Mouse (Mus musculus): ENCODE data around the gene Zkscan17. TPM values are rescaled to one million over a fixed set of nuclear protein-coding genes. Genes with fewer than 3 reads are reported as not detected.
A peak's percentile ranks its signal among the peaks of the same experiment; 100 is the strongest.

Zkscan17 gene
- polyA plus RNA-seq, 1 experiment from 2014 or later: 16.6 TPM

GRCm38 (mm10) chr11:59525237-59525636 lies 1.3 kb downstream of the Zkscan17 start:
- no peaks in the 10 kb centered on the region for H3K36me3 ChIP-seq (ENCODE audit: control insufficient read depth, insufficient read depth)
- WGBS: 8% methylated on average over 10 of the region's 10 CpGs
- no peak overlapping the region for H3K27ac ChIP-seq (ENCODE audit: low read length)
- no peaks in the 10 kb centered on the region for H3K27me3 ChIP-seq (replicated peaks; ENCODE audit: control insufficient read depth, insufficient read depth, low read length)
- no peak overlapping the region for H3K4me3 ChIP-seq (replicated peaks; ENCODE audit: low read length)
- no peak overlapping the region for H3K4me2 ChIP-seq (ENCODE audit: low read length)
- peaks cover 3% of the 10 kb centered on the region; the same call in 1 of the 2 replicates for H3K9me3 ChIP-seq (ENCODE audit: control insufficient read depth, low read length)
- peak; percentile 61; the same call in 1 of the 2 replicates for ATAC-seq
- H3K9ac ChIP-seq (replicated peaks; ENCODE audit: low read depth, low read length): no peak overlapping the region
- H3K4me1 ChIP-seq (replicated peaks; ENCODE audit: control insufficient read depth, insufficient read depth, low read length): no peaks in the 10 kb centered on the region

- H3K4me3 ChIP-seq (replicated peaks; ENCODE audit: low read length): no peak overlapping the region
- H3K9me3 ChIP-seq (ENCODE audit: control insufficient read depth, low read length): peaks cover 3% of the 10 kb centered on the region; the same call in 1 of the 2 replicates
- H3K27me3 ChIP-seq (replicated peaks; ENCODE audit: control insufficient read depth, insufficient read depth, low read length): no peaks in the 10 kb centered on the region
- no peak overlapping the region for H3K27ac ChIP-seq (ENCODE audit: low read length)
- H3K4me1 ChIP-seq (replicated peaks; ENCODE audit: control insufficient read depth, insufficient read depth, low read length): no peaks in the 10 kb centered on the region
- WGBS: 97% methylated on average over 2 of the region's 2 CpGs
- no peaks in the 10 kb centered on the region for H3K36me3 ChIP-seq (ENCODE audit: control insufficient read depth, insufficient read depth)
- H3K9ac ChIP-seq (replicated peaks; ENCODE audit: low read depth, low read length): no peak overlapping the region
- no peak overlapping the region for H3K4me2 ChIP-seq (ENCODE audit: low read length)
- no peak for ATAC-seq
Observed at GRCm38 (mm10) chr11:59524150-59524549, 2.4 kb downstream of the Zkscan17 start.

DNA sequence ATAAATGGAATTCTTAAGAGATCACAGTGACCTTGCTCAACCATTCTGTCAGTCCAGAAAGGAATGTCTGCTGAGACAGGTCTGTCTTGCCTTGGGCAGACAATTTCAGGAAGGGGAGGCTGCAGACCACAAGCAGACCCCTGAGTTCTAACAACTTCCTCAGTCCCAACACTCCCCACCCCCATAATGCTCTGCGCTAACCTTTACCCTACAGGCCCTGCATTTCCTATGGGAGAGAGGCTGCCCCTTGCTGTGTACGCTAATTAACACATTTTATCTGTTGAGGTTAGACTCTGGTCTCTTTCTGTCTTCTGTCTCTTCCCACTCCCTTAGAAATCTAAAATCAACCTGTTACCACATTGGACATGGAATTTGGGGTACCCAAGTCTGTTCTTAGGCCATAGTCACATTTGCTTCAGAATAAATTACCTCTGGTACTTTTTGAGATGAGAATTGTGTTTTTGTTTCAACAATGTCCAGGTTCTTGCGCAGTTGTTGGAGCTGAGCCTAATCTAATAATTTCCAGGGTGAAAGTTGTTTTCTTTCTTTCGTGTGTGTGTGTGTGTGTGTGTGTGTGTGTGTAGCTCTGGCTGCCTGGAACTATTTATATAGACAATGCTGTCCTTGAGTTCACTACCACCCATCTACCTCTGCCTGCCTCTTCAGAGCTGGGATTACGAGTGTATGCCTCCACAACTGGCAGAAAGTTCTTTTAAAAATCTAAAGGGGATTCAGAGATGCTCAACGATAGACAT lies 6.6 kb downstream of the Zkscan17 start:
- Histone ChIP-seq H3K4me2 (ENCODE audit: low read length) (no peak overlapping the region), H3K9me3 (ENCODE audit: control insufficient read depth, low read length) (peaks cover 3% of the 10 kb centered on the region; the same call in 1 of the 2 replicates), H3K4me3 (replicated peaks; ENCODE audit: low read length) (no peak overlapping the region), H3K9ac (replicated peaks; ENCODE audit: low read depth, low read length) (no peak overlapping the region), H3K27ac (ENCODE audit: low read length) (no peak overlapping the region), H3K4me1 (replicated peaks; ENCODE audit: control insufficient read depth, insufficient read depth, low read length) (no peaks in the 10 kb centered on the region), H3K27me3 (replicated peaks; ENCODE audit: control insufficient read depth, insufficient read depth, low read length) (no peaks in the 10 kb centered on the region), H3K36me3 (ENCODE audit: control insufficient read depth, insufficient read depth) (no peaks in the 10 kb centered on the region)
- 65% methylated on average over 6 of the region's 6 CpGs for WGBS
- ATAC-seq: no peak

GRCm38 (mm10) chr11:59518226-59518625 lies 8.3 kb downstream of the Zkscan17 start:
- ATAC-seq: no peak
- H3K9me3 ChIP-seq (ENCODE audit: control insufficient read depth, low read length): no peaks in the 10 kb centered on the region
- 71% methylated on average over 10 of the region's 10 CpGs for WGBS
- no peaks in the 10 kb centered on the region for H3K27me3 ChIP-seq (replicated peaks; ENCODE audit: control insufficient read depth, insufficient read depth, low read length)
- H3K4me3 ChIP-seq (replicated peaks; ENCODE audit: low read length): no peak overlapping the region
- no peak overlapping the region for H3K4me2 ChIP-seq (ENCODE audit: low read length)
- no peak overlapping the region for H3K9ac ChIP-seq (replicated peaks; ENCODE audit: low read depth, low read length)
- H3K4me1 ChIP-seq (replicated peaks; ENCODE audit: control insufficient read depth, insufficient read depth, low read length): no peaks in the 10 kb centered on the region
- H3K36me3 ChIP-seq (ENCODE audit: control insufficient read depth, insufficient read depth): no peaks in the 10 kb centered on the region
- H3K27ac ChIP-seq (ENCODE audit: low read length): no peak overlapping the region

GRCm38 (mm10) chr11:59517441-59517840 lies 9.1 kb downstream of the Zkscan17 start:
- no peak for ATAC-seq
- no peak overlapping the region for H3K27ac ChIP-seq (ENCODE audit: low read length)
- no peak overlapping the region for H3K4me2 ChIP-seq (ENCODE audit: low read length)
- no peaks in the 10 kb centered on the region for H3K36me3 ChIP-seq (ENCODE audit: control insufficient read depth, insufficient read depth)
- no peaks in the 10 kb centered on the region for H3K4me1 ChIP-seq (replicated peaks; ENCODE audit: control insufficient read depth, insufficient read depth, low read length)
- 88% methylated on average over 1 of the region's 1 CpGs for WGBS
- H3K9me3 ChIP-seq (ENCODE audit: control insufficient read depth, low read length): no peaks in the 10 kb centered on the region
- no peaks in the 10 kb centered on the region for H3K27me3 ChIP-seq (replicated peaks; ENCODE audit: control insufficient read depth, insufficient read depth, low read length)
- H3K9ac ChIP-seq (replicated peaks; ENCODE audit: low read depth, low read length): no peak overlapping the region
- H3K4me3 ChIP-seq (replicated peaks; ENCODE audit: low read length): no peak overlapping the region

DNA sequence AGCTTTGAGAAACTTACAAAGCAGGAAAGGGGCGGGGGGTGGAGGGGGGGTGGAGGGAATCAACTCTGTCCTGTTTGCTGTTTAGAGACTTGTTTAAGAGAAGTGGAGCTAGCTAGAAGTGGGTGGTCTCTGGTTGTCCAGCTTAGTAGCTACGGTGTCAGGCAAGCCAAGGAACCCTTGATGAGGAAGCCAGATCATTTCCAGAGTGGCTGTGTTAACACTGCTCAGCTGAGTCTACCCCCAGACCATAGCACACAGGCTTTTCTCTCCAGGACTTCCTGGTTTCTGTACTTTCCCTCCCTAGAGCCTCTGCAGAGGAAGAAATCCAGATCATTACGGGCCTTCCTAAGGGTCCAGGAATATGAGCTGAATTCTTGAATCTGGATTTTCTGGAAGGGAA lies 11.8 kb downstream of the Zkscan17 start:
- Histone ChIP-seq H3K4me2 (ENCODE audit: low read length) (no peak overlapping the region), H3K9me3 (ENCODE audit: control insufficient read depth, low read length) (no peaks in the 10 kb centered on the region), H3K4me1 (replicated peaks; ENCODE audit: control insufficient read depth, insufficient read depth, low read length) (no peaks in the 10 kb centered on the region), H3K4me3 (replicated peaks; ENCODE audit: low read length) (no peak overlapping the region), H3K36me3 (ENCODE audit: control insufficient read depth, insufficient read depth) (no peaks in the 10 kb centered on the region), H3K27me3 (replicated peaks; ENCODE audit: control insufficient read depth, insufficient read depth, low read length) (no peaks in the 10 kb centered on the region), H3K9ac (replicated peaks; ENCODE audit: low read depth, low read length) (no peak overlapping the region), H3K27ac (ENCODE audit: low read length) (no peak overlapping the region)
- ATAC-seq: no peak
- 67% methylated on average over 3 of the region's 3 CpGs for WGBS

DNA sequence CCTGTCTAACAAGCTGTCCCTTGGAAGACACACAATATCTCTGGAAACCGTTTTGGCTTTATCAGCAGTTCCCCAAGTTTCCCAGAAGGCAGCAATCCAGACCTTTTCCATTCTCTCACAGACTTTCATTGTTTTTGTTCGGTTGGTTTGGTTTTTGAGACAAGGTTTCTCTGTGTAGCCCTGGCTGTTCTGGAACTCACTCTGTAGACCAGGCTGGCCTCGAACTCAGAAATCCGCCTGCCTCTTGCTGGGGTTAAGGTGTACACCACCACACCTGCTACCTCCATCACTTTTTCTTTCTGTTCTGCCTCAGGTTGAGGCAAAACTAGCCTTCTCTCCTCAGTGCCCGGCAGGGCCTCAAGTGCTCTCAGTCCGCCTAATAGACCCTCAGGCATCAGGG lies 12.2 kb downstream of the Zkscan17 start:
- no peak overlapping the region for H3K27ac ChIP-seq (ENCODE audit: low read length)
- no peaks in the 10 kb centered on the region for H3K4me1 ChIP-seq (replicated peaks; ENCODE audit: control insufficient read depth, insufficient read depth, low read length)
- no peaks in the 10 kb centered on the region for H3K36me3 ChIP-seq (ENCODE audit: control insufficient read depth, insufficient read depth)
- no peaks in the 10 kb centered on the region for H3K9me3 ChIP-seq (ENCODE audit: control insufficient read depth, low read length)
- WGBS: 58% methylated on average over 6 of the region's 6 CpGs
- H3K4me3 ChIP-seq (replicated peaks; ENCODE audit: low read length): no peak overlapping the region
- no peak overlapping the region for H3K9ac ChIP-seq (replicated peaks; ENCODE audit: low read depth, low read length)
- no peak overlapping the region for H3K4me2 ChIP-seq (ENCODE audit: low read length)
- no peaks in the 10 kb centered on the region for H3K27me3 ChIP-seq (replicated peaks; ENCODE audit: control insufficient read depth, insufficient read depth, low read length)
- ATAC-seq: no peak

- Histone ChIP-seq H3K9ac (replicated peaks; ENCODE audit: low read depth, low read length) (no peak overlapping the region), H3K4me1 (replicated peaks; ENCODE audit: control insufficient read depth, insufficient read depth, low read length) (no peaks in the 10 kb centered on the region), H3K9me3 (ENCODE audit: control insufficient read depth, low read length) (no peaks in the 10 kb centered on the region), H3K27ac (ENCODE audit: low read length) (no peak overlapping the region), H3K27me3 (replicated peaks; ENCODE audit: control insufficient read depth, insufficient read depth, low read length) (no peaks in the 10 kb centered on the region), H3K36me3 (ENCODE audit: control insufficient read depth, insufficient read depth) (no peaks in the 10 kb centered on the region), H3K4me2 (ENCODE audit: low read length) (no peak overlapping the region), H3K4me3 (replicated peaks; ENCODE audit: low read length) (no peak overlapping the region)
- ATAC-seq: no peak
- WGBS: 90% methylated on average over 3 of the region's 3 CpGs
Observed at GRCm38 (mm10) chr11:59513556-59513955, 13.0 kb downstream of the Zkscan17 start.

GRCm38 (mm10) chr11:59512733-59513132 lies 13.8 kb downstream of the Zkscan17 start:
- no peaks in the 10 kb centered on the region for H3K36me3 ChIP-seq (ENCODE audit: control insufficient read depth, insufficient read depth)
- H3K4me3 ChIP-seq (replicated peaks; ENCODE audit: low read length): no peak overlapping the region
- no peaks in the 10 kb centered on the region for H3K27me3 ChIP-seq (replicated peaks; ENCODE audit: control insufficient read depth, insufficient read depth, low read length)
- no peak overlapping the region for H3K4me2 ChIP-seq (ENCODE audit: low read length)
- H3K9me3 ChIP-seq (ENCODE audit: control insufficient read depth, low read length): no peaks in the 10 kb centered on the region
- no peak overlapping the region for H3K27ac ChIP-seq (ENCODE audit: low read length)
- ATAC-seq: no peak
- H3K9ac ChIP-seq (replicated peaks; ENCODE audit: low read depth, low read length): no peak overlapping the region
- WGBS: 90% methylated on average over 10 of the region's 10 CpGs
- H3K4me1 ChIP-seq (replicated peaks; ENCODE audit: control insufficient read depth, insufficient read depth, low read length): peaks cover 3% of the 10 kb centered on the region

Measured in forebrain, embryonic 16.5 days (tissue).